Mouse (Mus musculus): ENCODE data around the gene Igdcc3.
"Not testable (repeated sequence)": the region's sequence is repeated elsewhere in the genome, so short reads cannot be mapped to it uniquely, and the experiment has no call there.

The Igdcc3 gene

GRCm38 (mm10) chr9:65201381-65202164, 60.6 kb downstream of the Igdcc3 start:
- in situ Hi-C loops (cut with MboI, MseI), result no loop called here

- in situ Hi-C loops (cut with MboI, MseI), result no loop called here
Measured at GRCm38 (mm10) chr9:65202165-65202754, 61.3 kb downstream of the Igdcc3 start.

GRCm38 (mm10) chr9:65205049-65205815, 64.2 kb downstream of the Igdcc3 start:
- in situ Hi-C loops (cut with MboI, MseI), result loop anchor here in 1 of 2 experiments (5.0 kb wide), 1 partner anchor 82 kb away; no protein-coding TSS in a partner anchor

GRCm38 (mm10) chr9:65207041-65207815, 66.2 kb downstream of the Igdcc3 start:
- in situ Hi-C loops (cut with MboI, MseI), result loop anchor here in 1 of 2 experiments (5.0 kb wide), 1 partner anchor 80 kb away; no protein-coding TSS in a partner anchor

- in situ Hi-C loops (cut with MboI, MseI), result loop anchor here in 1 of 2 experiments (5.0 kb wide), 1 partner anchor 79 kb away; no protein-coding TSS in a partner anchor
Measured at GRCm38 (mm10) chr9:65208293-65209179, 67.5 kb downstream of the Igdcc3 start.

- in situ Hi-C loops (cut with MboI, MseI), result no loop called here
Measured at GRCm38 (mm10) chr9:65211598-65211997, 70.6 kb downstream of the Igdcc3 start.

- in situ Hi-C loops (cut with MboI, MseI), result no loop called here
Measured at GRCm38 (mm10) chr9:65214425-65214777, 73.4 kb downstream of the Igdcc3 start.

- in situ Hi-C loops (cut with MboI, MseI), result no loop called here
Measured at GRCm38 (mm10) chr9:65214778-65215493, 73.9 kb downstream of the Igdcc3 start.

- in situ Hi-C loops (cut with MboI, MseI), result no loop called here
Measured at GRCm38 (mm10) chr9:65215494-65216126, 74.6 kb downstream of the Igdcc3 start.

GRCm38 (mm10) chr9:65216972-65217371, 76.0 kb downstream of the Igdcc3 start:
- in situ Hi-C loops (cut with MboI, MseI), result no loop called here

- in situ Hi-C loops (cut with MboI, MseI), result no loop called here
Measured at GRCm38 (mm10) chr9:65217661-65218060, 76.7 kb downstream of the Igdcc3 start.

- in situ Hi-C loops (cut with MboI, MseI), result no loop called here
Measured at GRCm38 (mm10) chr9:65218916-65219315, 77.9 kb downstream of the Igdcc3 start.

GRCm38 (mm10) chr9:65220398-65220797, 79.4 kb downstream of the Igdcc3 start:
- in situ Hi-C loops (cut with MboI, MseI), result not testable (repeated sequence)

GRCm38 (mm10) chr9:65223927-65224326, 82.9 kb downstream of the Igdcc3 start:
- in situ Hi-C loops (cut with MboI, MseI), result no loop called here

GRCm38 (mm10) chr9:65225795-65226194, 84.8 kb downstream of the Igdcc3 start:
- in situ Hi-C loops (cut with MboI, MseI), result loop anchor here in 1 of 2 experiments (5.0 kb wide), 1 partner anchor 52 kb away; no protein-coding TSS in a partner anchor

GRCm38 (mm10) chr9:65230250-65230649, 89.3 kb downstream of the Igdcc3 start:
- in situ Hi-C loops (cut with MboI, MseI), result no loop called here

- in situ Hi-C loops (cut with MboI, MseI), result no loop called here
Measured at GRCm38 (mm10) chr9:65231284-65231683, 90.3 kb downstream of the Igdcc3 start.

- in situ Hi-C loops (cut with MboI, MseI), result no loop called here
Measured at GRCm38 (mm10) chr9:65233243-65233985, 92.4 kb downstream of the Igdcc3 start.

Data from T-helper 17 cell (primary cell).